Mouse (Mus musculus) gastrocnemius, postnatal 36 days (tissue): ENCODE measurements around the gene Vmn1r5. TPM values are rescaled to one million over a fixed set of nuclear protein-coding genes. Genes with fewer than 3 reads are reported as not detected.
A peak's percentile ranks its signal among the peaks of the same experiment; 100 is the strongest.
"Not testable (repeated sequence)": the region's sequence is repeated elsewhere in the genome, so short reads cannot be mapped to it uniquely, and the experiment has no call there.

Experiments used
- DNase-seq, 2 experiments: peaks; one replicate each; pipeline ENCODE4 v3.0.0; 2022
- intact Hi-C: fragments of 180-260 bp; cut with DNase I; formaldehyde crosslinking; loops from one replicate; pipeline ENCODE4 v1.15.1; 2025
- long read RNA-seq, 2 experiments: library from polyadenylated mRNA; stranded (forward); transcript quantifications; one replicate each; pipeline ENCODE4 v2.0.0; 2021
- total RNA-seq, 2 experiments: library from RNA; stranded (reverse); gene quantifications; 2 replicates each; pipeline ENCODE4 v1.2.3; 2021

The Vmn1r5 gene
- not detected for total RNA-seq
- long read RNA-seq, experiment 1, result 0 reads
- long read RNA-seq, experiment 2, result 0 reads

- intact Hi-C loops, result no loop called here
- DNase-seq, result no peak
These were observed at the start of gene Vmn1r5 for GRCm38 (mm10) chr6:56969973-56970372. Vmn1r5 (plus strand) TSS chr6:56970273.

GRCm38 (mm10) chr6:56923331-56923725, 46.7 kb upstream of the Vmn1r5 start:
- intact Hi-C loops, result loop anchor here (10.0 kb wide), 1 partner anchor 209 kb away; the partner anchor contains the start of gene Avl9

GRCm38 (mm10) chr6:56923726-56924707, 46.1 kb upstream of the Vmn1r5 start, which contains the start of the genes Nt5c3 and Vmn1r4:
Nt5c3 (minus strand) TSS chr6:56923932.
Vmn1r4 (plus strand) TSS chr6:56924015.
- peak; percentile 89 to 92 for DNase-seq
- intact Hi-C loops, result loop anchor here (10.0 kb wide), 1 partner anchor 209 kb away; the partner anchor contains the start of gene Avl9

More at GRCm38 (mm10) chr6:56923331-56923725, 46.7 kb upstream of the Vmn1r5 start:
- peak in 1 of 2 experiments; percentile 16 for DNase-seq

- intact Hi-C loops, result no loop called here
These were observed 38.2 kb upstream of the Vmn1r5 start for GRCm38 (mm10) chr6:56931648-56932415.

GRCm38 (mm10) chr6:56932464-56932863, 37.6 kb upstream of the Vmn1r5 start:
- DNase-seq, result no peak
- intact Hi-C loops, result no loop called here

More at GRCm38 (mm10) chr6:56931648-56932415, 38.2 kb upstream of the Vmn1r5 start:
- DNase-seq, result no peak

GRCm38 (mm10) chr6:56934366-56934765, 35.7 kb upstream of the Vmn1r5 start:
- intact Hi-C loops, result no loop called here

GRCm38 (mm10) chr6:56956436-56956835, 13.6 kb upstream of the Vmn1r5 start:
- no peak for DNase-seq

More at GRCm38 (mm10) chr6:56934366-56934765, 35.7 kb upstream of the Vmn1r5 start:
- no peak for DNase-seq

GRCm38 (mm10) chr6:56996943-56997342, 26.9 kb downstream of the Vmn1r5 start, which contains the start of gene Vmn1r6:
Vmn1r6 (plus strand) TSS chr6:56997243.
- intact Hi-C loops, result no loop called here
- DNase-seq, result no peak

More at GRCm38 (mm10) chr6:56956436-56956835, 13.6 kb upstream of the Vmn1r5 start:
- intact Hi-C loops, result no loop called here

- intact Hi-C loops, DNase-seq: not testable (repeated sequence)
These were observed 55.2 kb downstream of the Vmn1r5 start, which contains the start of gene Vmn1r7 for GRCm38 (mm10) chr6:57025224-57025623. Vmn1r7 (minus strand) TSS chr6:57025324.

- intact Hi-C loops, result no loop called here
These were observed 61.9 kb downstream of the Vmn1r5 start, which contains the start of gene Vmn1r8 for GRCm38 (mm10) chr6:57031984-57032383. Vmn1r8 (plus strand) TSS chr6:57032284.

GRCm38 (mm10) chr6:57034674-57035073, 64.6 kb downstream of the Vmn1r5 start:
- DNase-seq, result no peak
- intact Hi-C loops, result no loop called here

More at GRCm38 (mm10) chr6:57031984-57032383, 61.9 kb downstream of the Vmn1r5 start, which contains the start of gene Vmn1r8:
- DNase-seq, result no peak

Other genes with a start within 250 kb of the Vmn1r5 start
- 10 to 100 TPM; 19.3 to 21.0 TPM for gene Kbtbd2, start 172.5 kb upstream of the Vmn1r5 start, total RNA-seq
- gene Fkbp9, start 138.2 kb upstream of the Vmn1r5 start, total RNA-seq, result 10 to 100 TPM; 44.4 to 48.4 TPM
- 10 to 100 TPM; 54.5 to 56.3 TPM for gene Nt5c3, start 46.3 kb upstream of the Vmn1r5 start, total RNA-seq
- under 1 TPM in 1 of 2 experiments, not detected in 1; 0.25 TPM for gene Vmn1r4, start 46.3 kb upstream of the Vmn1r5 start, total RNA-seq
- not detected for gene Vmn1r6, start 27.0 kb downstream of the Vmn1r5 start, total RNA-seq
- not detected for gene Vmn1r7, start 55.1 kb downstream of the Vmn1r5 start, total RNA-seq
- gene Vmn1r8, start 62.0 kb downstream of the Vmn1r5 start, total RNA-seq, result not detected
- not detected for gene Vmn1r9, start 96.5 kb downstream of the Vmn1r5 start, total RNA-seq
- gene Vmn1r10, start 139.2 kb downstream of the Vmn1r5 start, total RNA-seq, result not detected
- gene Vmn1r11, start 163.2 kb downstream of the Vmn1r5 start, total RNA-seq, result not detected
- gene Vmn1r12, start 186.6 kb downstream of the Vmn1r5 start, total RNA-seq, result not detected
- gene Vmn1r13, start 233.0 kb downstream of the Vmn1r5 start, total RNA-seq, result not detected